Mouse (Mus musculus): ENCODE results near the gene Psmd8. TPM values are rescaled to one million over a fixed set of nuclear protein-coding genes. Genes with fewer than 3 reads are reported as not detected.

Psmd8 gene
- polyA plus RNA-seq, 1 experiment from 2014 or later: 267 TPM

DNA sequence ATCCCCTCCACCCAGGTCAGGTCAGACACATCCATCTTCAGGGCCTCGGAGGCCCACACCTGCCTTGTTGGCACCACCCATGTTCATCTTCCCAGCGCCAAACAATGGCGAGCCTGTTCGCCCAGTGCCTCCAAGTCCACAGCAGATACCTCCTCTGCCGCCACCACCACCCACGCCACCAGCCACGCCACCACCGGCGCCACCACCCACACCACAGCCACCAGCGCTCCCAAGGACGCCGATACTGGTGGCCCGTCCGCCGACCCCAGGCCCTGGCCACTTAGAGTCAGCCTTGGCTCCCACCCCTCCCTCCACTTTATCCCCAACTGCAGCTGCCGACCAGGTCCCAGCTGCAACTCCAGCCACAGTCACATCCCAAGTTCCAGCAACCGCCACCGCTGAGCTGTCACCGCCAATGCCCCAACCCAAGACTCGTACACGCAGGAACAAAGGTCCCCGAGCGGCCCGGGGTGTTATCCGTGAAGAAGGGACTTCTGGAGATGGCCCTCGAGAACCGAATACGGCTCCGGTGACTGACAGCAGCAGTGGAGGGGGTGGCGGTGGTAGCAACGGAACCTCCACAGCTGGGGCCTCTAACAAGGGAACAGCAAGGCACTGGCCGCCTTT lies 8.0 kb downstream of the Psmd8 start:
- ATAC-seq: no peak
- 33% methylated on average over 32 of the region's 32 CpGs for WGBS

DNA sequence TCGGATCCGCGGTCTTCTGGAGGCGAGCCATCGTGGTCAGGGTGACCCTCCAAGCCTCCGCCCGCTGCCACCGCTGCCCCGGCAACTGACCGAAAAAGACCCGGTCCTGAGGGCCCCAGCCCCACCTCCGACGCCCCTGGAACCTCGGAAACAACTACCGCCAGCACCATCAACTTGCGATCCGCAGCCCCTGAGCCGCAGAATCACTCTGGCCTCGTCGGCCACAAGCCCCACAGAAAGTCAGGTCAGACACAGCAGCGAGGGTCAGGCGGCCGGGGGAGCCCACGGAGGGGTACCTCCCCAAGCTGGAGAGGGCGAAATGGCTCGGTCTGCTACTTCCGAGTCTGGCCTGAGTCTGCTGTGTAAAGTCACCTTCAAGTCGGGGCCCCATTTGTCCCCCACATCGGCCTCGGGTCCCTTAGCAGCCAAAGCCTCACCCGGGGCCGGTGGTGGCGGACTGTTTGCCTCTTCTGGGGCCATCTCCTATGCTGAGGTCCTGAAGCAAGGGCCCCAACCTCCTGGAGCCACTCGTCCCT lies 8.9 kb downstream of the Psmd8 start:
- H3K4me2 ChIP-seq (ENCODE audit: low read length): peak overlapping the region; percentile 84
- 6% methylated on average over 34 of the region's 34 CpGs for WGBS
- ATAC-seq: no peak

More for the DNA sequence above, 8.0 kb downstream of the Psmd8 start:
- peaks cover 27% of the 10 kb centered on the region for H3K36me3 ChIP-seq (ENCODE audit: control insufficient read depth, insufficient read depth)
- H3K4me3 ChIP-seq (replicated peaks; ENCODE audit: low read length): no peak overlapping the region
- peaks cover 36% of the 10 kb centered on the region for H3K4me1 ChIP-seq (replicated peaks; ENCODE audit: control insufficient read depth, insufficient read depth, low read length)
- H3K9ac ChIP-seq (replicated peaks; ENCODE audit: low read depth, low read length): no peak overlapping the region
- no peaks in the 10 kb centered on the region for H3K9me3 ChIP-seq (ENCODE audit: control insufficient read depth, low read length)
- no peak overlapping the region for H3K4me2 ChIP-seq (ENCODE audit: low read length)
- H3K27me3 ChIP-seq (replicated peaks; ENCODE audit: control insufficient read depth, insufficient read depth, low read length): peaks cover 34% of the 10 kb centered on the region
- no peak overlapping the region for H3K27ac ChIP-seq (ENCODE audit: low read length)

DNA sequence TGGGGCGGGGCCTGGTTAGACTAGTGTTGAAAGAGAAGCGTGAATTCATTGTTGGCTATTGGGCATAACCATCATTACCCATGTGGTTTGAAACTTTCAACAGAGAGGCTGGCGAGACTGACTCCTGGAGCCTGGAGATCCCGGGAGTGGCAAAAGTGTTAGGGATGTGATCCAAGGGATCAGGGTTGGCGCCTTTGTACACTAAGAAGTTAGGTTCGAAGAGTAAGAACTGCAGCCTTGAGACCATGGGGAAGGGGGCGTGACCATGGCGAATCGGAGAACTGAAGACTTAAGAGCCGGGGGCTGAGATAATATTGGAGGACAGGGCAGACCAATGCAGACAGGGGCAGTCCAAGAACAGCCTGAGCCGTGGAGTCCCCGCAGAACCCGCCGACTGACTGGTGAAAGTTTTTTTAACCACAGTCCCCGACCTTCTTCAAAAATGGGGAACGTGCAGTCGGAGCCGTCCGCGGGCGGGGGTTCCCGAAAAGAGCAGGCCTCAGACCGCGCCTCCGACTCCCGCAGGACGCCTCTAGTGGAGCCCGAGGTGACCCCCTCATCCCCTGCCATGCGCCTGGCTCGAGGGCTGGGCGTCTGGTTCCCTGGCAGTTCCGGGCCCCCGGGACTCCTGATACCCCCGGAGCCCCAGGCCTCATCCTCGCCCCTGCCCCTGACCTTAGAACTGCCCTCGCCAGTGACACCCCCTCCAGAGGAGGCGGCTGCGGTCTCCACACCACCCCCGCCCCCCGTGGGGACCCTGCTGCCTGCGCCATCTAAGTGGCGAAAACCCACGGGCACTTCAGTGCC lies 9.5 kb downstream of the Psmd8 start:
- WGBS: 1% methylated on average over 43 of the region's 43 CpGs
- Histone ChIP-seq H3K9me3 (ENCODE audit: control insufficient read depth, low read length) (no peaks in the 10 kb centered on the region), H3K9ac (replicated peaks; ENCODE audit: low read depth, low read length) (no peak overlapping the region; the same call in 1 of the 2 replicates), H3K27me3 (replicated peaks; ENCODE audit: control insufficient read depth, insufficient read depth, low read length) (peaks cover 34% of the 10 kb centered on the region), H3K4me3 (replicated peaks; ENCODE audit: low read length) (peak overlapping the region; percentile 83), H3K36me3 (ENCODE audit: control insufficient read depth, insufficient read depth) (peaks cover 22% of the 10 kb centered on the region), H3K4me2 (ENCODE audit: low read length) (peak overlapping the region; percentile 84), H3K4me1 (replicated peaks; ENCODE audit: control insufficient read depth, insufficient read depth, low read length) (peaks cover 37% of the 10 kb centered on the region), H3K27ac (ENCODE audit: low read length) (no peak overlapping the region)
- no peak for ATAC-seq

More for the DNA sequence above, 8.9 kb downstream of the Psmd8 start:
- Histone ChIP-seq H3K4me3 (replicated peaks; ENCODE audit: low read length) (peak overlapping the region; percentile 83), H3K27ac (ENCODE audit: low read length) (no peak overlapping the region), H3K27me3 (replicated peaks; ENCODE audit: control insufficient read depth, insufficient read depth, low read length) (peaks cover 34% of the 10 kb centered on the region), H3K9ac (replicated peaks; ENCODE audit: low read depth, low read length) (no peak overlapping the region), H3K36me3 (ENCODE audit: control insufficient read depth, insufficient read depth) (peaks cover 27% of the 10 kb centered on the region), H3K9me3 (ENCODE audit: control insufficient read depth, low read length) (no peaks in the 10 kb centered on the region), H3K4me1 (replicated peaks; ENCODE audit: control insufficient read depth, insufficient read depth, low read length) (peaks cover 37% of the 10 kb centered on the region)

DNA sequence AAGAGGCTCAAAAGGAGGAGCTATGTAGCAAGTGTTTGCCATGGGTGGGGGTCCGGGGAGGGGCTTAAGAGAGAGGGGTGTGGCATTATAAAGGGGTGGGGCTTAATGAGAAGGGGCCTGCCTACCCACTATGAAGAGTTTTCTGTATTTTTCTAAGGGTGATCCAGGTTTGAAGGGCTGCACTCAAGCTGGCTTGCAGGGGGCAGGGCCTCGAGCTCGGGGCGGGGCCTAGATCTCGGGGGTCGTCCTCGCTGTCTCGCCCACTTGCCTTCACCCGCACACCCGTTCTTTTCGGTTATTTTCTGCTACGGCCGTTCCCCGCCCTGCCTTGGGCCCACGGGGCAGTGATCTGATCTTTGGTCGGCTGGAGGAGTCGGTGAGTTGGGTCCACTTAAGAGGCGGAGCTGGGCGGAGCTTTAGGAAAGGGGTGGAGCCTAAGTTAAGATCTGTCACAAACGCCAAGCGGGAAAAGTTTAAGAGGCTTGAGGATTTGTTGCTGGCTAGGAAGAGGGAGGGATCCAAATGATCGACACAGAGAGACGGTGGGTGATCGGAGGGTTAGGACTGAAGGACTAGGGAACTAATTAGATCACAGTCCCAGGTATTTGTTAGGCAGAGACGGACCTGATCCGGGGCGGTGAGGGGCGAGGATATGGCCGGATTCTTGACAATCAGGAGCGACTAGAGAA lies 10.3 kb downstream of the Psmd8 start, which contains the start of the genes Ggn and Spred3:
Gene Ggn, plus strand, starts transcription at position 145 of the 689 bp plus-strand sequence.
Gene Spred3, minus strand, starts transcription at position 346 of the 689 bp plus-strand sequence.
- H3K9ac ChIP-seq (replicated peaks; ENCODE audit: low read depth, low read length): peak within 1 kb of the TSS; percentile 72
- peaks cover 34% of the 10 kb centered on the region for H3K27me3 ChIP-seq (replicated peaks; ENCODE audit: control insufficient read depth, insufficient read depth, low read length)
- WGBS: under 1% methylated on average over 30 of the region's 30 CpGs
- peaks cover 37% of the 10 kb centered on the region for H3K4me1 ChIP-seq (replicated peaks; ENCODE audit: control insufficient read depth, insufficient read depth, low read length)
- H3K4me3 ChIP-seq (replicated peaks; ENCODE audit: low read length): peak within 1 kb of the TSS; percentile 83
- peak; percentile 51 for ATAC-seq
- H3K9me3 ChIP-seq (ENCODE audit: control insufficient read depth, low read length): no peaks in the 10 kb centered on the region
- peak within 1 kb of the TSS; percentile 85 for H3K27ac ChIP-seq (ENCODE audit: low read length)
- peak within 1 kb of the TSS; percentile 84 for H3K4me2 ChIP-seq (ENCODE audit: low read length)
- peaks cover 14% of the 10 kb centered on the region for H3K36me3 ChIP-seq (ENCODE audit: control insufficient read depth, insufficient read depth)

DNA sequence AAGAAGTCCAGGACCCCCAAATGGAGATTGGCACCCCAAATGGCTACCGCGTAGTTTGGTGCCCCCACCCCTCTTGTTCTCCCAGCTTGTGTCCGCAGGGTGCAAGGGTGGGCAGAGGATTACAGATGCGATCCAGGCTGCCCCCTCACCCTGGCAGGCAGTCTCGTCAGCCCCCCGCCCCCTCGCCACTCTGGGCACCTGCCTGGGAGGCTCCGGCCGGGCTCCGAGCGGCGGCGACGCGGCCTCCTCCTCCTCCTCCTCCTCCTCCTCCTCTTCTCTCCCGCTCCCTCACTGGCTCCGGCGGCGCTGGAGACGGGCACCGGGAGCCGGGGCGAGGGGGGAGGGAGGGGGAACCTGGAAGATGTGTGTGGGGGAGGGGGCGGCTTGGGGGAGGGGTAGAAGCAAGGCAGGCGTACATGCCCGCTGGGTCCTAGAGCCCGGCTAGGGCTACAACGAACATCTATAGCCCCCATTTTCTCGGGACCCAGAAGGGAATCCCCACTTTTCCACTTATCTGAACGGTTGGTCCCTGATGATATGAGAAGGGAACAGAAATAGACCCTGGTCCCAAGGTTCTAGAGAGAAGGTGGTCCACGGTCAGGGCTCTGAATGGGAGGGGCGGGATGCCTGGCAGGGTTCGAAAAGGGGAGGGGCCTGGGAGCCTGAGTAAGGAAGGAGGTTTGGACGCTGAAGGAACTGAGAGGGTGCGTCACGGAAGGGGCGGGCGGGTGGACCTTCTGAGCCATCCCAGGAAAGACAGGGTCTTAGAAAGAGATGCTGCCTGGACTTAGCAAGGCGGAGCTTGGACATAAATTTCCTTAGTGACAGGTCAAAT lies 11.1 kb downstream of the Psmd8 start:
- under 1% methylated on average over 35 of the region's 39 CpGs for WGBS
- Histone ChIP-seq H3K4me1 (replicated peaks; ENCODE audit: control insufficient read depth, insufficient read depth, low read length) (peaks cover 37% of the 10 kb centered on the region), H3K9ac (replicated peaks; ENCODE audit: low read depth, low read length) (peak overlapping the region; percentile 72), H3K27me3 (replicated peaks; ENCODE audit: control insufficient read depth, insufficient read depth, low read length) (peaks cover 34% of the 10 kb centered on the region), H3K4me3 (replicated peaks; ENCODE audit: low read length) (peak overlapping the region; percentile 83), H3K4me2 (ENCODE audit: low read length) (peak overlapping the region; percentile 84), H3K36me3 (ENCODE audit: control insufficient read depth, insufficient read depth) (peaks cover 7% of the 10 kb centered on the region), H3K9me3 (ENCODE audit: control insufficient read depth, low read length) (no peaks in the 10 kb centered on the region), H3K27ac (ENCODE audit: low read length) (peak overlapping the region; percentile 85)
- ATAC-seq: peak; percentile 86

DNA sequence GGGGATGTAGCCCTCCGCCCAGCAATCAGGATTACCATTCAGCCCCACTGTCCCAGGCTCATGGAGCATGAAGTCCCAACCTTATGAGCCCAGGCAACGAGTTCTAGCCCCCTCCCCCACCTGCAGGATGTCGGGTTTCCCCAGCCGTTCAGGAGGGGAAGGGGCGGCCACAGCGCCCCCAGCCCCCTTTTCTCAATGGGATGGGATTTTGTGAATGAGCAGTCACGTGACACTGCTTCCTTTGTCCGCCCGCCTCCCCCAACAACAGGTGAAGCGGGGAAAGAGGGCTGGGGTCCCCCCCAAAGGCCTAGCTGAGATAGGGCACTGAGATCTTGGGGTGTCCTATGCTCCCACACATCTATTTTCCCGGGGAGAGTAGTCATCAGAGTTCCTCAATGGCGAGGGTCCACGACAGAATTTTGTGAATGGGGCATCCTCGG lies 11.7 kb downstream of the Psmd8 start:
- no peaks in the 10 kb centered on the region for H3K9me3 ChIP-seq (ENCODE audit: control insufficient read depth, low read length)
- WGBS: 0% methylated on average over 14 of the region's 14 CpGs
- H3K27ac ChIP-seq (ENCODE audit: low read length): peak overlapping the region; percentile 85
- H3K4me2 ChIP-seq (ENCODE audit: low read length): peak overlapping the region; percentile 84
- H3K9ac ChIP-seq (replicated peaks; ENCODE audit: low read depth, low read length): peak overlapping the region; percentile 72
- peaks cover 37% of the 10 kb centered on the region for H3K4me1 ChIP-seq (replicated peaks; ENCODE audit: control insufficient read depth, insufficient read depth, low read length)
- 0 out of 2 replicates have a peak, but pooled peaks cover under 1% of the 10 kb centered on the region for H3K36me3 ChIP-seq (ENCODE audit: control insufficient read depth, insufficient read depth)
- peaks cover 32% of the 10 kb centered on the region for H3K27me3 ChIP-seq (replicated peaks; ENCODE audit: control insufficient read depth, insufficient read depth, low read length)
- peak; percentile 9 for ATAC-seq
- H3K4me3 ChIP-seq (replicated peaks; ENCODE audit: low read length): peak overlapping the region; percentile 83

DNA sequence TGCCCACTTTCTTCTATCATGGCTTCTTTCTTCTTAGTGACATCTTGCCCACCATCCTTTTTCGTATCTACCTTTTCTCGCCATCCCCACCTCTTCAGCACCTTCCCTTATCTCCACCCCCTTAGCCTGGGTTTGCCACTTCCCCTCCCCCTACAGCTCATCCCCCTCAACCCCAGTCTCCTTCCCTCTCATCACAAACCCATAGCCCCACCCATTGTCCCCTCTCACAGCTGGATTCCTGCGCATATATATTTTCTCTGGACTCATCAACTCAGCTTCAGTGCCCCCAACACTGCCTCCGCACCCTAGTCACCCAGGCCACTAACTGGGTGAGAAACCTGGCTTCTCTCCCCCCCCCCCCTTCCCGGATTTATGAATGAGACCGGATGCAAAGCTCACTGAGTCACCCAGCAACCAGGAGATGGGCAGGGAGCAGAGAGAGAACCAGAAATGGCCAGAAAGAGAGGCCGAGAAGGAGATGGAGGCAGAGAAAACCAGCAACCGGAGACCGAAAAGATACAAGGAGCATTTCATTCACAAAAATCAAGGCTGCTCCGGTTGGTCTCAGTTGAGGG lies 12.3 kb downstream of the Psmd8 start:
- Histone ChIP-seq H3K27me3 (replicated peaks; ENCODE audit: control insufficient read depth, insufficient read depth, low read length) (peaks cover 26% of the 10 kb centered on the region), H3K4me1 (replicated peaks; ENCODE audit: control insufficient read depth, insufficient read depth, low read length) (peaks cover 37% of the 10 kb centered on the region), H3K4me2 (ENCODE audit: low read length) (peak overlapping the region; percentile 84), H3K36me3 (ENCODE audit: control insufficient read depth, insufficient read depth) (no peaks in the 10 kb centered on the region), H3K27ac (ENCODE audit: low read length) (peak overlapping the region; percentile 85), H3K4me3 (replicated peaks; ENCODE audit: low read length) (peak overlapping the region; percentile 83), H3K9ac (replicated peaks; ENCODE audit: low read depth, low read length) (peak overlapping the region; percentile 72), H3K9me3 (ENCODE audit: control insufficient read depth, low read length) (no peaks in the 10 kb centered on the region)
- ATAC-seq: no peak
- WGBS: 5% methylated on average over 10 of the region's 10 CpGs

DNA sequence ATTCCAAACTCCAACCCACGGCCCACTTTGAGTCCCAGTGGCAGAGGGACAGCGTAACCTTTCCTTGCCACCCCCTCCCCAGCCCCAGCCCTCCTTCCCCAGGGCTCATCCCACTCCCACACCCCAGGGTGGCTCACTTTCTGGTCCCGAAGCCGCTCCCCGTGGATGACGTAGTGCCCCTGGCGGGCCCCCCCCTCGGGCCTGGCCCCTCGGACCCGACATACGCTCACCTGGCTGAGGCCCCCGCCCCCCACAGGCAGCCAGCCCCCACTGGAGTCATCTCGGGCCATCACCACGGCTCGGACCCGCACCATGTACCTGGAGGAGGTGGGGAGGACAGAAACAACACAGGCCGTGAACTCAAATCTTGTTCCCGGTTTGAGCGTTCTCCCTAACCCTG lies 12.8 kb downstream of the Psmd8 start:
- 15% methylated on average over 19 of the region's 19 CpGs for WGBS
- peaks cover 37% of the 10 kb centered on the region for H3K4me1 ChIP-seq (replicated peaks; ENCODE audit: control insufficient read depth, insufficient read depth, low read length)
- H3K4me3 ChIP-seq (replicated peaks; ENCODE audit: low read length): peak overlapping the region; percentile 83
- H3K27me3 ChIP-seq (replicated peaks; ENCODE audit: control insufficient read depth, insufficient read depth, low read length): peaks cover 21% of the 10 kb centered on the region
- no peaks in the 10 kb centered on the region for H3K36me3 ChIP-seq (ENCODE audit: control insufficient read depth, insufficient read depth)
- H3K27ac ChIP-seq (ENCODE audit: low read length): no peak overlapping the region
- H3K4me2 ChIP-seq (ENCODE audit: low read length): peak overlapping the region; percentile 84
- H3K9me3 ChIP-seq (ENCODE audit: control insufficient read depth, low read length): no peaks in the 10 kb centered on the region
- no peak for ATAC-seq
- H3K9ac ChIP-seq (replicated peaks; ENCODE audit: low read depth, low read length): no peak overlapping the region

All from forebrain, embryonic 16.5 days (tissue).